Mouse (Mus musculus) neural tube, postnatal 0 days (tissue): ENCODE results near the gene Dnajc13. TPM values are rescaled to one million over a fixed set of nuclear protein-coding genes. Genes with fewer than 3 reads are reported as not detected.

Experiments used
- polyA plus RNA-seq: library from polyadenylated mRNA; unstranded; fragments of >200 nt; fragmentation: Nextera tagmentation; extraction: Ambion mirVana; gene quantifications from 2 replicates; pipeline ENCODE4 v1.2.1, GENCODE M21; 2015

The Dnajc13 gene
- polyA plus RNA-seq = 16.5 and 17.9 TPM in 2 replicates

DNA sequence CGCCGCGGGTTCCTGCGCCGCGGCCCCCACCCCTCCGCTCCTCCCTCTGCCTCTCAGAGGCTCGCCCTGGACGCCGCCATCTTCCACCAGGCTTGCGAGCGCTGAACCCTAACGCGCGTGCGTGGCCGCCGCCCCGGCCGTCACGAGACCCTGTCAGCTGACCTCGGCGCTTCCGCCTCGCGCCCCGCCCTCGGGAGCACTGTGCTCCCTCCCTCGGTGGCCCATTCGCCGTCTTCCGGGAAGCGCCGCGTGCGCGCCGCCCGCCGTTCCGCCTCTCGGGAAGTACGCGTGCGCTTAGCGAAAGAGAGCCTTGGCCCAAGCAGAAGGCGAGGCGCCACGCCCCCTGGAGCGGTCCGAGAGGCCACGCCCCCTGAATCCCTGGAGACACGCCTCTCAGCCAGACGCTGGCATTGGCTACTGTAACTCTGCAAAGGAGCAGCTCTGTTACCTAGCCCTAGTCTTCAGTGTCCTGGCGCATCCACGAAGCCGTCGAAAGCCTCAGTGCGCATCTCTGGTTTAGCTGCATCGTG, at the start of gene Dnajc13:
Gene Dnajc13 (minus strand): TSS at position 108 of the 530 bp plus-strand sequence.

GRCm38 (mm10) chr9:104126833-104127232, 135.9 kb downstream of the Dnajc13 start, which contains the start of gene Ackr4:
Ackr4 (minus strand) TSS chr9:104126933.

Other genes with a start within 250 kb of the Dnajc13 start
- gene Gm28305, start 222.3 kb downstream of the Dnajc13 start, polyA plus RNA-seq = not detected in 2 replicates
- gene Uba5, start 199.8 kb downstream of the Dnajc13 start, polyA plus RNA-seq = 62.8 and 65.4 TPM in 2 replicates
- gene Acad11, start 199.6 kb downstream of the Dnajc13 start, polyA plus RNA-seq = 7.6 and 8.8 TPM in 2 replicates
- 2.9 and 4.5 TPM in 2 replicates for gene Ackr4, start 136.0 kb downstream of the Dnajc13 start, polyA plus RNA-seq
- 0.52 and 1.6 TPM in 2 replicates for gene Acpp, start 74.8 kb upstream of the Dnajc13 start, polyA plus RNA-seq